Mouse (Mus musculus): ENCODE data around the gene Rapsn.
"Not testable (repeated sequence)": the region's sequence is repeated elsewhere in the genome, so short reads cannot be mapped to it uniquely, and the experiment has no call there.

Rapsn gene

DNA sequence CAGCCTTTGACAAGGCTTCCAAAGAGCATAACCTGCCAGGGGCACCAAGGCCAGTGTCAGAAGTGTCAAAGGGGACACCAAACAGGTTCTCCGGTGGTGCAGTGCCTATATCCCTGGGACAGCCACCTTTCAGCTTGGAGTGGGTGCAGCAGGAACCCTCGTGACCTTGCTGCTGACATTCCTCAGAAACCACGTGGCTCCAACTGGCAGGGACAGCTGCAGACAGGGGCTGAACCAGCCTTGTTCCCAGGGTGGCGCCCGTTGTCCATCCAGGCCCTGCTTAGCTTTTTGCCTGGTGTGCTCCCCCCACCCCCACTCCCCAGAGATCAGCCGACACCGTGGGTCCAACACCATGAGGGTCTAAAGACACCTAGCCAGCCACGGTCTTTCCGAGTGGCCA is at the start of gene Rapsn:
Gene Rapsn (plus strand): TSS at position 236 of the 400 bp plus-strand sequence.
- DNase-seq (ENCODE audit: low spot score in 2 of 2): no peak

DNA sequence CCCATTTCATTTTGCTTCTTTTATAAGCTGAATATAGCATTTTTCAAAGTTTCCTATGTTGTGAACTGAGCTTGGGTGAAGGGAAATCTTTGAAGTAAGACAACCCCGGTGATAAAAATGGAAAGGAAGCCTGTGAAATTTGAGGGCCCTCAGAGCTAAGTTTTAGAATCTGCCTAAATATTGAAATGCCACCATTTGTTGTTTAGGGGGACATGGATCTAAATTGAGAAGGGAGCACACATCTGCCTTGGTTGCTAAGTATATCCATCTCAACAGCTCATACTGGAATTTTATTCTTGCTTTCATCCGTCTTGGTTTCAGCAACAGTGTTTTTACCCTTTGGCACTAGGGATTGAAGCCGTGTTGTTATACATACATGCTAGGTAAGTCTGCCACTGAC is 49.4 kb upstream of the Rapsn start:
- no peak for DNase-seq (ENCODE audit: low spot score in 2 of 2)

GRCm38 (mm10) chr2:91008536-91008935 is 26.9 kb upstream of the Rapsn start:
- no peak for DNase-seq (ENCODE audit: low spot score in 2 of 2)

DNA sequence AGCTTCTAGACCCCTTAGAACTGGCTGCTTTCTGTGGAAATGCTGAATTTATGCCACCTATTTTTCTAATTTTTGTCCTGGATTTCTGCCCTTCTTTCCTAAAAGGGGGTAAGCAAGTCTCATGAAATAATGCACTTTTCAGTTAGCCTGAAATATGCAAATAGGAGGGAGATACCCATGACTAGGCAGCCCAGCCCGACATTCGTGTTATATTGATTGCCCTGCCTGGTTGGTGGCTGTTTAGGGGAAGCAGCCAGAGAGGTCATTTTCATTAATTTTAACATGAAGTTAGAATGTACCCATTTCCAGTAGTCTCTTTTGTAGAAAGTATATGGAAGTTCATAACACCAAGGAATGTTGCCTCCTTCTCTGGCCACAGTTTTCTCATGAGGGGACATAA is 21.5 kb upstream of the Rapsn start:
- no peak for DNase-seq (ENCODE audit: low spot score in 2 of 2)

GRCm38 (mm10) chr2:91015386-91015785 is 20.0 kb upstream of the Rapsn start:
- no peak for DNase-seq (ENCODE audit: low spot score in 2 of 2)

DNA sequence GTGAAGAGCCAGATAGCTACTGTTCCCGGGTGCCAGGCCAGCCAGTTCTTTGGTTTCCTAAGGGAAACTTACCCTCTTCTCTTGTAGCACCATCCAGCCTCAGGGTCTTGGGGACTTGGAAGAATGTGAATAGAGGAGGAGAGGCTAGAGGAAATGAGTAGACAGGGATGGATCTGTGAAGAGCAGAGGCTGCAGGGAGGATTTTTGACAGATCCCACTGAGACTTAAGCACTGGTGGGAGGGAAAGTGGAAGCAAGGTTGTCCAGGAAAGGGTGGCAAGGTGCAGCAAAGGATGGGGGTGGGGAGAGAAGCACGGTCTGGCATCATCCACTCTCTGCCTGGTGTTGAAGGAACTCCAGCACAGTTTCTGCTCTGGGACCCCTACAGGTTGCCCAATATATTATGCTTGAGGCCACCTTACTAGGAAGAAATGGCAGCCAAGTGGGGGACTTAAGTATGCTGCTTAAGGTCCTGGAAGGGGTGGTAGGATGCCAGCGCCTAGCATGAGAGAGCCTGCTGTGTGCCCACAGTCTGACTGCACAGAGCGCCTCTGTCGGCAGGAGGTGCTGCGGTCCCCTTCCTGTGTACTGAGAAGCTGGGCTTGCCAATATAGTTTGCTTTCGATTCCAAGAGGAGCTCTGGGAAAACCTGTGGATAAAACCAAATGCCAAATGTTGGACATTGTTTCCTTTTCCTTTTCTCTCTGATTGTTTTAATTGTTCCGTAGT is 17.2 kb upstream of the Rapsn start:
- DNase-seq (ENCODE audit: low spot score in 2 of 2): no peak

- no peak for DNase-seq (ENCODE audit: low spot score in 2 of 2)
These were observed 15.5 kb upstream of the Rapsn start for GRCm38 (mm10) chr2:91019911-91020310.

GRCm38 (mm10) chr2:91022266-91022665 is 13.2 kb upstream of the Rapsn start:
- not testable (repeated sequence) for DNase-seq (ENCODE audit: low spot score in 2 of 2)

- DNase-seq (ENCODE audit: low spot score in 2 of 2): no peak
These were observed 12.3 kb upstream of the Rapsn start for GRCm38 (mm10) chr2:91023131-91023530.

DNA sequence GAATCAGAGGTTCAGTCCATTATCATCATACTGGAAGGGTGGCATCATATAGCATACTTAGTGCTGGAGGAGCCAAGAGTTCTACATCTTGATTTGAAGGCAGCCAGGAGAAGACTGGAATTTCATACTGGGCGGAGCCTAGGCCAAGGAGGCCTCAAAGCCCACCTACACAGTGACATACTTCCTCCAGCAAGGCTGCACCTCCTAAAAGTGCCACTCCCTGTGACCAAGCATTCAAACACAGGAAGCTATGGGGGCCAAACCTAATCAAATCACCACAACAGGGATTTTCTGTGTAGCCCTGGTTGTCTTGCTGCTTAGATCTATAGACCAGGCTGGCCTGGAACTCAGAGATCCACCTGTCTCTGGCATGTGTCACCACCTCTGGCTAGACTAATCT is 11.5 kb upstream of the Rapsn start:
- DNase-seq (ENCODE audit: low spot score in 2 of 2): no peak

- no peak for DNase-seq (ENCODE audit: low spot score in 2 of 2)
These were observed 10.3 kb upstream of the Rapsn start for GRCm38 (mm10) chr2:91025081-91025516.

GRCm38 (mm10) chr2:91026491-91026890 is 8.9 kb upstream of the Rapsn start:
- DNase-seq (ENCODE audit: low spot score in 2 of 2): no peak

GRCm38 (mm10) chr2:91027391-91028214 is 7.8 kb upstream of the Rapsn start:
- DNase-seq (ENCODE audit: low spot score in 2 of 2): no peak

GRCm38 (mm10) chr2:91031216-91031615 is 4.2 kb upstream of the Rapsn start:
- no peak for DNase-seq (ENCODE audit: low spot score in 2 of 2)

DNA sequence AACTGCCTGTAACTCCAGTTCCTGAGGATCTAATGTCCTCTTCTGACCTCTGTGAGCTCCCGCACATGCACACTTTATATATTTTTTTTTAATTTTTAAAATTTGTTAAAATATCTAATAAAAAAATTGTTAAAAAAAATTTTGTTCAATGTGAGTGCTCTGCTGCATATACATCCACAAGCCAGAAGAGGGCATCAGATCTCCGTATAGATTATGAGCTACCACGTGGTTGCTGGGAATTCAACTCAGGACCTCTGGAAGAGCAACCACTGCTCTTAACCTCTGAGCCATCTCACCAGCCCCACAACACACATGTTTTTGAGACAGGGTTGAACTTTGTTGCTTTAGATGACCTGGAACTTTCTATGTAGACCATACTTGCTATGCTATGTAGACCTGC is 2.4 kb upstream of the Rapsn start:
- DNase-seq (ENCODE audit: low spot score in 2 of 2): no peak

DNA sequence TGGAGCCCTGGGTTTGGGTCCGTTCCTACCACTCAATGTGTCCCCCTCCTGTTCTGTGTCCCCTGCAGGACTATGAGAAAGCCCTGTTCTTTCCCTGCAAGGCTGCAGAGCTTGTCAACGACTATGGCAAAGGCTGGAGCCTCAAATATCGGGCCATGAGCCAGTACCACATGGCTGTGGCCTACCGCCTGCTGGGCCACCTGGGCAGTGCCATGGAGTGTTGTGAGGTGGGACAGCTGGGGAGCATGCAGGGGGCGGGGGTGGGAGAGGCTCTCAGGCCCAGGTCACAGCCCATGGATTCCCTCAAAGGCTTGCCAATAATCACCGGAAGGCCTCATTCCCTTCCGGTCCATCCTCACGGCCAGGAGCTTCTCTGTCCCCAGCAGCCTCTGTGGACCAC is 6.4 kb downstream of the Rapsn start:
- DNase-seq (ENCODE audit: low spot score in 2 of 2): no peak

DNA sequence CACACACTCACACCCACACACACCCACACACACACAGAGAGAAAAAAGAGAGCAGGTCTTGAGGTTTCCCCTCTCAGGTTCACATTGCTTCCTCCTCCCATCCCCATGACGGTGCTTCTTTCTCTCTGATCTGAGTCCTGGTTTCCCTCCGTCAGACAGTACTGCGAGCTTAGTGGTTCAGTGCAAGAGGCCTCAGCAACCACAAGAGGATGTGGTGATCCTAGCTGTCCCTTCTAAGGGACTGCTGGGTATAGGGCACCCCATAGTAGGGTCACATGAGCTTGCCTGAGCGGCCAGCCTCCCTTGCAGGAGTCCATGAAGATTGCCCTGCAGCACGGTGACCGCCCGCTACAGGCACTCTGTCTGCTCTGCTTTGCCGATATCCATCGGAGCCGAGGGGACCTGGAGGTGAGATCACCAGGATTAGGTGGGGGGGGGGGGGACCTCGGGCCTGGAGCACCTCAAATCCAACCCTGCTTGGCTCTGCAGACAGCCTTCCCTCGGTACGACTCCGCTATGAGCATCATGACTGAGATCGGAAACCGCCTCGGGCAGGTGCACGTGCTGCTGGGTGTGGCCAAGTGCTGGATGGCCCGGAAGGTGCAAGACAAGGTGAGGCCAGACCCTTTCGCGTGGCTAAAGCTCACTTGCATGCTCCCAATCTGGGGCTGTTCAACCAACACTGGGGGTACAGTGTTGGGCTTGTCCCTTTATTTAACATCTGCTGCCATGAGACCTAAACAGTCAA is 7.4 kb downstream of the Rapsn start:
- DNase-seq (ENCODE audit: low spot score in 2 of 2): no peak

GRCm38 (mm10) chr2:91044727-91045126 is 9.3 kb downstream of the Rapsn start:
- no peak for DNase-seq (ENCODE audit: low spot score in 2 of 2)

GRCm38 (mm10) chr2:91045805-91046204 is 10.4 kb downstream of the Rapsn start:
- DNase-seq (ENCODE audit: low spot score in 2 of 2): not testable (repeated sequence)

DNA sequence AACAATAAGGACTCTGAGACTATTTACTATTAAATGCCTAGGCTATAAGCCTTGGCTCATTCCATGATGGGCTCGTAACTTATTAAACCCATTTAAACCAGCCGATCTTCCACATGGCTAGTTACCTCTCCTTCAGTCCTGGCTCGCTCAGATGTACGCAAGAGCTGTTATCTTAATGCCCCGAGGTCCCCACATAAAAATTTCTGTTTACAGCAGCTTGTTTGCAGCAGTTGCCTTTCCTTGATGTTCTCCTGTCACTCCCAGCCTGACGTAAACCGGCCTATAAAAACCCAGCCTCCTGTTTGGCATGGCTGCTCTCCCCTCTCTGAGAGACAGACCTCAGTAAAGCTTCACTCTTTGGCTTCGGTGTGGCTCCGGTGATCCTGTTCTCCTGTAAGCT is 11.9 kb downstream of the Rapsn start:
- no peak for DNase-seq (ENCODE audit: low spot score in 2 of 2)

DNA sequence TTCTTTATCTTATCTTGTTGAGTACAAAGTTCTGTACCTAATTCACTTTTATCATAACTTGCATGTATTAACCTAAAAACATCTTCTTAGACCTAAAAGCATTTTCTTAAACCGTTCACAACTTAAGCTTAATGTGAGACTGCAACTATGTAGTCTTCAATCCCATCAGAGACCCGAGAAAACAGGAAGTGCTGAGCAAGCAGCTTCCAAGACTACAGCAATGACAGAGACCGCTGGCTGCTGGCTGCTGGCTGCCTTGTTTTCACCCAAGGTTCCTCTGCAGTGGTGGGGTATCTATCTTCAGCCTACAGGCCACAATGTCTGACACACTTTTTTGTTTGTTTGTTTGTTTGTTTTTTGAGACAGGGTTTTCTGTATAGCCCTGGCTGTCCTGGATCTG is 16.5 kb downstream of the Rapsn start:
- DNase-seq (ENCODE audit: low spot score in 2 of 2): no peak

GRCm38 (mm10) chr2:91052752-91053151 is 17.3 kb downstream of the Rapsn start:
- DNase-seq (ENCODE audit: low spot score in 2 of 2): no peak

Measured in spleen, postnatal 4 days (tissue).